Mouse (Mus musculus) left cerebral cortex, postnatal 4 days (tissue): ENCODE measurements around the gene Icam5. TPM values are rescaled to one million over a fixed set of nuclear protein-coding genes. Genes with fewer than 3 reads are reported as not detected.
A peak's percentile ranks its signal among the peaks of the same experiment; 100 is the strongest.
"Not testable (repeated sequence)": the region's sequence is repeated elsewhere in the genome, so short reads cannot be mapped to it uniquely, and the experiment has no call there.

Experiments used
- DNase-seq: peaks from one replicate; pipeline ENCODE4 v3.0.0-alpha.2; 2022
- intact Hi-C: fragments of 180-260 bp; cut with DNase I; formaldehyde crosslinking; loops from one replicate; pipeline ENCODE4 v1.15.1; 2025
- total RNA-seq, 2 experiments: library from RNA; stranded (reverse); gene quantifications; 2 replicates each; pipeline ENCODE4 v1.2.3; 2021

The Icam5 gene
- 10 to 100 TPM; 28.1 to 41.3 TPM for total RNA-seq

- intact Hi-C loops, result loop anchor here (10.0 kb wide), 1 partner anchor 103 kb away; the partner anchor contains the start of gene Tyk2
- DNase-seq, result peak; percentile 30
These were observed at the start of gene Icam5 for GRCm38 (mm10) chr9:21031896-21032351. Gene Icam5, plus strand, starts transcription at chr9:21032073.

GRCm38 (mm10) chr9:20982171-20982570, 49.7 kb upstream of the Icam5 start:
- DNase-seq, result no peak

GRCm38 (mm10) chr9:20983169-20983568, 48.7 kb upstream of the Icam5 start:
- DNase-seq, result no peak
- intact Hi-C loops, result no loop called here

More at GRCm38 (mm10) chr9:20982171-20982570, 49.7 kb upstream of the Icam5 start:
- intact Hi-C loops, result no loop called here

- no peak for DNase-seq
- intact Hi-C loops, result no loop called here
These were observed 44.8 kb upstream of the Icam5 start for GRCm38 (mm10) chr9:20986952-20987686.

- DNase-seq, result no peak
- intact Hi-C loops, result no loop called here
These were observed 43.9 kb upstream of the Icam5 start for GRCm38 (mm10) chr9:20987953-20988352.

GRCm38 (mm10) chr9:20990861-20991260, 41.0 kb upstream of the Icam5 start:
- peak; percentile 19 for DNase-seq
- intact Hi-C loops, result no loop called here

- DNase-seq, result no peak
- intact Hi-C loops, result no loop called here
These were observed 40.3 kb upstream of the Icam5 start for GRCm38 (mm10) chr9:20991587-20991986.

- intact Hi-C loops, result no loop called here
- no peak for DNase-seq
These were observed 38.5 kb upstream of the Icam5 start for GRCm38 (mm10) chr9:20993165-20993898.

- DNase-seq, result no peak
- intact Hi-C loops, result loop anchor here (5.0 kb wide), 1 partner anchor 93 kb away; no protein-coding TSS in a partner anchor
These were observed 36.8 kb upstream of the Icam5 start for GRCm38 (mm10) chr9:20995069-20995468.

- no peak for DNase-seq
- intact Hi-C loops, result loop anchor here (5.0 kb wide), 1 partner anchor 95 kb away; no protein-coding TSS in a partner anchor
These were observed 34.8 kb upstream of the Icam5 start for GRCm38 (mm10) chr9:20997065-20997464.

- intact Hi-C loops, result loop anchor here (5.0 kb wide), 1 partner anchor 96 kb away; no protein-coding TSS in a partner anchor
- DNase-seq, result not testable (repeated sequence)
These were observed 33.5 kb upstream of the Icam5 start for GRCm38 (mm10) chr9:20998337-20998736.

GRCm38 (mm10) chr9:21000811-21001210, 31.1 kb upstream of the Icam5 start:
- DNase-seq, result no peak
- intact Hi-C loops, result no loop called here

GRCm38 (mm10) chr9:21001651-21002200, 30.1 kb upstream of the Icam5 start:
- no peak for DNase-seq
- intact Hi-C loops, result no loop called here

GRCm38 (mm10) chr9:21002270-21002626, 29.6 kb upstream of the Icam5 start:
- DNase-seq, result no peak
- intact Hi-C loops, result no loop called here

- peak; percentile 90 for DNase-seq
- intact Hi-C loops, result no loop called here
These were observed 29.0 kb upstream of the Icam5 start, which contains the start of gene Mrpl4 for GRCm38 (mm10) chr9:21002627-21003551. Gene Mrpl4, plus strand, starts transcription at chr9:21002738.

GRCm38 (mm10) chr9:21007313-21007952, 24.4 kb upstream of the Icam5 start:
- intact Hi-C loops, result no loop called here
- DNase-seq, result no peak

GRCm38 (mm10) chr9:21008007-21008406, 23.9 kb upstream of the Icam5 start:
- intact Hi-C loops, result no loop called here

GRCm38 (mm10) chr9:21010362-21010761, 21.5 kb upstream of the Icam5 start:
- intact Hi-C loops, result no loop called here
- DNase-seq, result no peak

More at GRCm38 (mm10) chr9:21008007-21008406, 23.9 kb upstream of the Icam5 start:
- no peak for DNase-seq

GRCm38 (mm10) chr9:21010939-21011541, 20.8 kb upstream of the Icam5 start:
- DNase-seq, result not testable (repeated sequence)

More at GRCm38 (mm10) chr9:21010939-21011541, 20.8 kb upstream of the Icam5 start:
- intact Hi-C loops, result not testable (repeated sequence)
